Mouse (Mus musculus): ENCODE measurements at regions not wholly inside any gene's neighbourhood (a gene's known extent, or its start where the extent isn't known, plus 50 kb on each side); places are given as distances from the start of the nearest gene placed in this dataset.
"Not testable (repeated sequence)": the region's sequence is repeated elsewhere in the genome, so short reads cannot be mapped to it uniquely, and the experiment has no call there.

- no peak for DNase-seq
Measured at GRCm38 (mm10) chr14:71103955-71104354, 504.3 kb upstream of the Fam160b2 start.

- DNase-seq = no peak
Measured at GRCm38 (mm10) chr14:71095661-71096422, 496.2 kb upstream of the Fam160b2 start.

- peak; percentile 18 for DNase-seq
Measured at GRCm38 (mm10) chr14:71092626-71093326, 493.1 kb upstream of the Fam160b2 start.

- DNase-seq = no peak
Measured at GRCm38 (mm10) chr14:71085721-71086120, 486.1 kb upstream of the Fam160b2 start.

GRCm38 (mm10) chr14:71082327-71082726 lies 482.7 kb upstream of the Fam160b2 start:
- no peak for DNase-seq

GRCm38 (mm10) chr14:71075671-71076070 lies 476.0 kb upstream of the Fam160b2 start:
- no peak for DNase-seq

- DNase-seq = no peak
Measured at GRCm38 (mm10) chr14:71074019-71074418, 474.4 kb upstream of the Fam160b2 start.

- no peak for DNase-seq
Measured at GRCm38 (mm10) chr14:71065669-71066068, 466.0 kb upstream of the Fam160b2 start.

GRCm38 (mm10) chr14:71056601-71057000 lies 457.0 kb upstream of the Fam160b2 start:
- DNase-seq = no peak

GRCm38 (mm10) chr14:71055480-71055879 lies 455.8 kb upstream of the Fam160b2 start:
- no peak for DNase-seq

GRCm38 (mm10) chr14:71053788-71054641 lies 454.4 kb upstream of the Fam160b2 start:
- no peak for DNase-seq

- DNase-seq = no peak
Measured at GRCm38 (mm10) chr14:71047096-71047495, 447.5 kb upstream of the Fam160b2 start.

- DNase-seq = not testable (repeated sequence)
Measured at GRCm38 (mm10) chr14:71043879-71044770, 444.5 kb upstream of the Fam160b2 start.

- DNase-seq = no peak
Measured at GRCm38 (mm10) chr14:71036620-71037019, 437.0 kb upstream of the Fam160b2 start.

- no peak for DNase-seq
Measured at GRCm38 (mm10) chr14:71033586-71033985, 434.0 kb upstream of the Fam160b2 start.

GRCm38 (mm10) chr14:71030164-71030880 lies 430.7 kb upstream of the Fam160b2 start:
- no peak for DNase-seq

All from right cerebral cortex, postnatal 25 days (tissue).